Mouse (Mus musculus) cerebellum, adult 8-10 months (tissue): Measurements from ENCODE around the gene Prcc.
"Not testable (repeated sequence)": the region's sequence is repeated elsewhere in the genome, so short reads cannot be mapped to it uniquely, and the experiment has no call there.

Experiments
- DNase-seq: peaks from one replicate; pipeline ENCODE4 v3.0.0; 2022

Prcc gene

DNA sequence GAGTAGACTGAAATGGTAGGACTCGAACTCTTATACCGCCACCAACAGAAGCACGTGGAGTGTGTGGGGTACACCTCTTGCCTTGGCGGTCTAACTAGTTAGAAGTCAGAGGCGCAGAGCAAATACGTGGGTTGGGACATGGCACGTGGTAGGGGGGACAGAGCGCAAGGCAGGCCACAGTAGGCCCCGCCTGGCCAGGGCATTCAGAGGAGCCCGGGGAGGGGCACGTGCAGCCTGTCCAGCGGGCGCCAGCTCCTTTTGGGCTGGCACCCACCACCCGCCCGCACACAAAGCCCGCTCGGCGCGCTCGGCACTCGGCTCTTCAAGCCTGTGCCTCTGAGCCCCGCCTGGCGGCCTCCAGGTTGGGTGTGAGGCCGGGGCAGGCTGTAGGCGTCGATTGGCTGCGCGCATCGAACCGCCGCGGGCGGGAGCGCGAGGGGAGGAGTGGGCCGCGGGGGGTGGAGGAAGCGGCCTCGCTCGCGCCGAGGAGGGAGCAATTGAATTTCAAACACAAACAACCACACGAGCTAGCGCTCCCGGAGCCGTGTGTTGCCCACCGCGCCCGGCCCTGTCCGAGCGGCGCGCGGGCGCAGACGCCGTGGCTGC lies 20.6 kb upstream of the Prcc start, which contains the start of gene Hdgf:
Gene Hdgf (plus strand): TSS at position 442 of the 606 bp plus-strand sequence.
- DNase-seq = peak; percentile 91

DNA sequence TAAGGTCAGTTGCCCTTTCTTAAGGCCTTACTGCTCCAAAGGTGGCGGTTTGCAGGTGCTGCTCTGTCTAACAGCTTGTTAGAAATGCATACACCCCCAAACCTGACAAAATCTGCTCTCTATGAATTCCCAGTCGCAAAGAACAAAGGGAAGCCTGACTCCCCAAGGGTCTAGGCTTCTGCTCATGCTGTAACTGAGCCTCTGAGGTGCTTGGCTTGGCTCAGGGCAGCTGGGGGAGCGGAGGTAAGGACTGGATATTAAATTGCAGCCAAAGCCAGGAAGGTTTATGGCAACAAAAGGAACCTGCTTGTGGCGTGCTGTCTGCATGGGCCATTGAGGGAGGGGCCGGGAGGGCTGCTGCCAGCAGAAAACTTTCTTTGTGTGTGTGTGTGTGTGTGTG lies 18.4 kb upstream of the Prcc start:
- DNase-seq = no peak

DNA sequence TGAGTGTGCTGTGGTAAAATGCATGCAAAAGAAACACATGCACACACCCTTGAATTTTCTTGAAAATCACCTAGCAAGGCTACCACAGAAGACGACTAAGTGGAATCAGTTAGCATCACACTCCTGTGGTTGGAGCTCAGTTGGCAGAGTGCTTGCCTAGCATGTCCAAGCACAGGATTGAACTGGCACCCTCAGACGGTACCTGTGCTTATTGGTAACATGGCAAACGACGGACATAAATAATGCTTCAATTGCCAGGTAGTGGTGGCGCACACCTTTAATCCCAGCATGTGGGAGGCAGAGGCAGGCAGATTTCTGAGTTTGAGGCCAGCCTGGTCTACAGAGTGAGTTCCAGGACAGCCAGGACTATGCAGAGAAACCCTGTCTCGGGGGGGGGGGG lies 16.6 kb upstream of the Prcc start:
- not testable (repeated sequence) for DNase-seq

DNA sequence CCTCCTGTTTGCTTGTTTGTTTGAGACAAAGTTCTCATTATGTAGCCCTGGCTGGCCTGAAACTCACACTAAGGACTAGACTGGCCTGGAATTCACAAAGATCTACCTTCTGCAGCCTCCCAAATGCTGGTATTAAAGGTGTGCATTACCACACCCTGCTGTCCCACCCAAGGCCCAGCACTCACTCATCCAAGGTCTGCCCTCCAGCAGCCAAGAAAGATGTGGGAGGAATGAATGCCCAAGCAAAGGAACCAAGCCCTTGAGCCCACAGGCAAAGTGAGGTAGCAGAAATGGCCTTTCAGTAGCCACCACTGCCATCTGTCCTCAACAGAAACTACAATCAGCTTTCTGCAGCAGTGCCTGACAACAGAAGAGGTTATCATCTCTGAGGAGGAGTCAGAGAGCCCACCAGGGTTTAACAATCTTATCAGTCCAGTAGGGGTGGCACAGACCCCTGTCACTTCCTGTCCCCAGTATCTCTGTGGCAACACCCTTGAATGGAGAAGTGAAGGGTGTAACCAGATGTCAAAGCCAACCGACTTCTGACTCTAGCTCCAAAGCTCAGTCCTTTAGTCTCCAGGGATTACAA lies 15.7 kb upstream of the Prcc start:
- DNase-seq = no peak

DNA sequence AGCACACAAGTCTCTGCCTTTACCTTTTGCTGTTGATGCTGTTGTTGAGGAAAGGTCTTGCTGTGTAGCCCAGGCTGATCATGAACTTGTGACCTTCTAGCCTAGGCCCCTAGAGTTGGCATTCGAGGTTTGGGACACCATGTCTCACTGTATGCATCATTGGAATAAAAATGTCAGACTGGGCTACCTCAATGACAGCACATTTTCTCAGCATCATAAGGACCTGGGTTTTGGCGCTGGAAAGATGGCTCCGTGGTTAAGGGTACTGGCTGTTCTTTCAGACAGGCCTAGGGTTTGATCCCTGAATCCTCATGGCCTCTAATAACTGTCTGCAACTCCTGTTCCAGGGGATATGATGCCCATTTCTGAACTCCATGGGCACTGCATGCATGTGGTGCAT lies 14.4 kb upstream of the Prcc start:
- no peak for DNase-seq

DNA sequence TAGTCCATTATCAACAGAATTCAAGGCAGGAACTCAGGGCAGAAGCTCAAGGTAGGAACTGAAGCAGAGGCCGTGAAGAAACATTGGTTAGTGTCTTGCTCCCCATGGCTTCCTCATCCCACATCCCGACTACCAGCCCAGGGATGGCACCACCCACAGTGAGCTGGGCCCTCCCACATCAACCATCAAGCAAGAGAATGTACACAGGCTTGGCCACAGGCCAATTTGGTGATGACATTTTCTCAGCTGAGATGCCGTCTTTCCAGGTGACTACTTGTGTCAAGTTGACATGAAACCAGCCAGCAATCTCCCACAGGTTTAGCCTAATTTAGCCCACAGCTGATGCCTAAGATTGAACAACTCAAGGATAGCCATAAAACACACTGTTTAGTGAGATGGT lies 13.9 kb upstream of the Prcc start:
- no peak for DNase-seq

DNA sequence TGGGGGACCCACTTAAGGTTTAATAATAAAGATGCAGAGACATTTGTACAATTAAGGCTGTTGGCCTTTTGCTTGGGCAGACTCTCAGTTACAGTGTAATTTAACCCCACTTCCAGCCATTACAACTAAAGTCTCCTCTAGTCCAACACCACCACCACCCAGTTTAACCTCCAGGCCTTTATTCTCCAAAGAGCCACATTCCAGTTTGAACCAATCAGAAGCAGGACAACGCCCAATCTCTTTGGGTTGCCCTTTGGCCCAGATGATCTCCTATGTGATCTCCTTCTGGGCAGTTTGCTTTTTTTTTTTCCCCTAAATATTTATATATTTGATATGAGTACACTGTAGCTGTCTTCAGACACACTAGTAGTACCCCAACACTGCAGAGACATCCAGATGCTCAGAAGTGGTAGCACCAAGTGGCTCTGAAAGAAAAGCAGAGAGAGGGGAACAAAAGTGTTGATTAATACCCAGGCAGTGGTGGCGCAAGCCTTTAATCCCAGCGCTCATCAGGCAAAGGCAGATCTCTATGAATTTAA lies 8.0 kb upstream of the Prcc start:
- no peak for DNase-seq

- DNase-seq = no peak
These were observed 6.1 kb upstream of the Prcc start for GRCm38 (mm10) chr3:87891481-87891880.

- not testable (repeated sequence) for DNase-seq
These were observed 2.0 kb upstream of the Prcc start for GRCm38 (mm10) chr3:87887400-87887799.

- DNase-seq = peak; percentile 39
These were observed 1.0 kb upstream of the Prcc start for GRCm38 (mm10) chr3:87886416-87886815.

GRCm38 (mm10) chr3:87886004-87886365 lies 577 bp upstream of the Prcc start:
- DNase-seq = no peak

DNA sequence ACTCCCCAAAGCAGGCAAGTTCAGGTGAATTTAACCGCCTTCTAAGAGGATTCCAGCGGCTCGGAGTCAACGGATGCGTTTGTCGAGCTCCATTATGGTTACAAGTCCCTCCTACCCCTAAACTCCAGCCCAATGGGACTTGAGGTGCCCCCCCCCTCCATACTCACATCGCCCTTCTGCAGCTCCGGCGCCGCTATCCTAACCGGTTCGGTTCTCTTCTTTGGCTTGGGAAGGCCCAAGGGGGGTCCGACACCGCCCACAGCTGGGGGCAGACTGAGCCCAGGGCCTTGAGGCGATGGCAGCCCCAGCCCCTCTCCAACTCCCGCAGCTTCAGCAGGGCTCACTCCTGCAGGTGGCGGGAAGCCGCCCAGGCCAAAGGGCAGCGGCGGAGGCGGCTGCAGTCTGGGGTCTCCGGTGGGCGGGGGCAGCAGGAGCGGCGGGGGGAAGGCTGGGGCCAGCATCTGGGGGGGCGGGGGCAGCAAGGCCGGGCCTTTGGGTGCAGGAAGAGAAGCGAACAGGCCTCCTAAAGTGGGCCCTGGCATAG lies 628 bp downstream of the Prcc start:
- peak; percentile 61 for DNase-seq

GRCm38 (mm10) chr3:87884291-87884690 lies 1.1 kb downstream of the Prcc start:
- no peak for DNase-seq

- no peak for DNase-seq
These were observed 7.7 kb downstream of the Prcc start for GRCm38 (mm10) chr3:87877730-87878129.

GRCm38 (mm10) chr3:87864111-87864510 lies 21.3 kb downstream of the Prcc start:
- not testable (repeated sequence) for DNase-seq

- peak; percentile 43 for DNase-seq
These were observed 25.6 kb downstream of the Prcc start for GRCm38 (mm10) chr3:87859813-87860212.

DNA sequence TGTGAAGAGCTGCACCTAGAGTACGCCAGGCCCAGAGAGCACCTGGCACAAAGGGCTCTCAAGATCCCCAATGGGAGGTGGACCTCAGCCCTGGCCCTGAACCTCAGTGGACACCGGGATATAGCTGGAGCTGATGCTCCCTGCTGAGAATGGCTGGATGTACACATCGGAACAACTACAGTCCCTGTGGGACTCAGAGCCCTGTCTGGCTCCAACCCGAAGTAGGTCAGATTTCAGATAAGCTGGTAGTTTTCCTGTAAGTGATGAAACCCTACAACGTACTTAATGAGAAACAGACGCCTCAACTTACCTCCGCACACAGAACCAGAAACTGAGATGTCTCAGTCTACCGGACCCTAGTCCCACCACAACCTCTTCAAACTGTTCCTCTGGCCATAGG lies 27.7 kb downstream of the Prcc start:
- no peak for DNase-seq

DNA sequence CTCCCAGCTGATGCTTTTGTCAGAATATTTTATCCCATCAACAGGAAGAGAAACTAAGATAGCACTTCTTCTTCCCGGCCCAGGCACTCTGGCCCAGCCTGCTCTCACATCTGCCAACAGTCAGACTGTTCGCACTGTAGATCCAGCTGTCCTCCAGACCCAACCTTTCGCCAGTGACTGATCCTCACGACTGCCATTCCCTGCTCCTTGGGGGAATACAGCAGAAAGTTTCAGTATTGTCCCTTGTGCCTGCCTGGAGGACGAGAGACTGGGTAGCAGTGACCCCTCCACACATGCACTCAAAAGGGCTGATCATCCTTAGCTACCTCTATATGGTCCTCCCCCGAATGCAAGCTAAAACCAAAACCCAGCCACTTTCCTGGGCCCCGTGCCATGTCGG lies 29.5 kb downstream of the Prcc start:
- no peak for DNase-seq

DNA sequence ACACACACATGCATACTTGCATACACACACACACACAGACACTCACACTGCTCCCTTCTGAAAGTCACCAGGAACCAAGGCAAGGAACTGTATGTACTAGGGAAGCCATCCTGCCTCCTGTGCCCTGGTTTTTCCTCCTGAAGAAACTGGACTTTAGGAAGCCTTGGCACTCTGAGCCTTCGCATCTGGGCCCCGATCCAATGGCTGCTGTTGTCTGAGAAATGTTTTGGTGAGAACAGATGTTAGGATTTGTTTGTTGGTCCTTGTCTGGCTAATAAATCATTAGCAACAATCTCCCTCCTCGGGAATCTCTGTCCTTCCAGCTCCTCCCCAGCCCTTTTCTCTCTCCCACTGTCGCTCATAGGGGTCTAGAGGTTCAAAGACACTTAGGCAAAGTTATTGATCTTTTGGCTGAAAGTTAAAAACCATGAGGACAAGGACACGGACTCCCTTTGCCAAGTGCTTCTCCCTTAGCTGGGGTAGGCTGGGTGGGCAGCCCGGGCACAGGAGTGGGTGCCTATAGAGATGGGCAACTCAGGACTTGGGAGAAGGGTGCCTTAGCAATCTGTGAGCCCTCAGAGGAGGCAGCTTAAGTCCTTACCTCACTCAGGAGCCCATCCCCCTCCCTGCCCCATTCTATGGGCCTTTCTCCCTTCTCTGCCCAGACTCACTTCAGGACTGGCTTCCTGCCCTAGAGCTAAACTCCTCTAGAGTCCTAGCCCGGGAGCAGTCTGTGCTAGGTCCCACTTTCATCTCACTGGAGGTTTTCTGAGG lies 30.4 kb downstream of the Prcc start:
- no peak for DNase-seq

- DNase-seq = no peak
These were observed 36.3 kb downstream of the Prcc start for GRCm38 (mm10) chr3:87849117-87849516.

GRCm38 (mm10) chr3:87847680-87848079 lies 37.7 kb downstream of the Prcc start:
- no peak for DNase-seq

DNA sequence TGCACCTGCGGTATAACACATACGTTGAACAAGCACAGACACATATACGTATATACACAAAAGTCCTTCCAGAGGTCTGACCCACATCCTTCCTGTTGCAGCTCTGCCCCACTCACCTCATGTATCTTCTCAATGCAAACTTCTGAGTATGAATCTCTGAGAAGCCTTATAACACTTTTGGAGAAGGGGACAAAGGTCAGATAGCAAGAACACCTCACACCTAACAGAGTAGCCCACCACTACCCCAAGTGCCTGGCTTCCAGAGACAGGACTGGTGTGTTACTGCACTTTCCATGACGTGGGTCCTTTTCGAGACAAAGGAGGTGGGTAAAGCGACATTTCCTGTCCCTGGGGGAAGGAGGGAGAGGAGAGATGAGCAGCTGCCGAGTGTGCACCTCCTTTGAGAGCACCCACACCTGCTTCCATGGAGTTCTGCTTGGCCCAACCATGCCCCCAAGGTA lies 38.7 kb downstream of the Prcc start, which contains the start of gene Sh2d2a:
Gene Sh2d2a (plus strand): TSS at position 106 of the 461 bp plus-strand sequence.
- DNase-seq = no peak

- DNase-seq = no peak
These were observed 39.2 kb downstream of the Prcc start for GRCm38 (mm10) chr3:87846186-87846585.

GRCm38 (mm10) chr3:87844981-87845380 lies 40.4 kb downstream of the Prcc start:
- no peak for DNase-seq
